Mouse (Mus musculus) megakaryocyte, embryonic 14.5 days (primary cell): Measurements from ENCODE around the gene Mrps24.

Experiments used
- FLI1 ChIP-seq: IDR thresholded peaks from 2 replicates; pipeline ENCODE4 v1.6.1; 2012; ENCODE audit warnings: low read length, inconsistent platforms, mixed read lengths
- GATA1 ChIP-seq: IDR thresholded peaks from 3 replicates; pipeline ENCODE4 v1.6.1; 2012; ENCODE audit warnings: mixed read lengths, low read length, inconsistent platforms, borderline replicate concordance

GRCm38 (mm10) chr11:5705972-5706371 lies 9.5 kb downstream of the Mrps24 start:
- TF ChIP-seq GATA1 = no peak
- no peak for TF ChIP-seq FLI1
